Mouse (Mus musculus) lung, postnatal 0 days (tissue): ENCODE results near the gene Spg21.

ENCODE experiments used
- CTCF ChIP-seq: IDR thresholded peaks from 2 replicates; pipeline ENCODE4 v1.5.1; 2016; ENCODE audit warnings: antibody characterized with exemption, mild to moderate bottlenecking
- EP300 ChIP-seq: IDR thresholded peaks from 2 replicates; pipeline ENCODE4 v1.6.1; 2016; ENCODE audit warnings: antibody characterized with exemption, mild to moderate bottlenecking, control low read depth

- TF ChIP-seq CTCF: no peak
- TF ChIP-seq EP300: no peak
These were observed 31.6 kb downstream of the Spg21 start for GRCm38 (mm10) chr9:65492351-65492750.
